Mouse (Mus musculus) forebrain, embryonic 14.5 days (tissue): ENCODE results near the gene Defb7. TPM values are rescaled to one million over a fixed set of nuclear protein-coding genes. Genes with fewer than 3 reads are reported as not detected.

Experiments
- ATAC-seq: fragments of 200-750 bp; cut with Nextera tagmentation; 2 replicates; pipeline ENCODE4 v1.8.0; 2017; ENCODE audit warnings: mild to moderate bottlenecking, moderate library complexity
- DNase-seq: peaks from one replicate; pipeline ENCODE4 v3.0.0-alpha.2; 2015; ENCODE audit warnings: low spot score
- H3K27ac ChIP-seq: fragments of 300-500 bp; sonication (generic); 2 replicates; pipeline ENCODE4 v1.5.1; 2014; ENCODE audit warnings: low read depth, mild to moderate bottlenecking, control low read depth, low read length, moderate library complexity
- H3K27me3 ChIP-seq: fragments of 300-500 bp; sonication (generic); replicated peaks from 2 replicates; pipeline ENCODE4 v1.6.1; 2014; ENCODE audit warnings: low read length, control low read depth, mixed read lengths; ENCODE audit not compliant: control insufficient read depth, insufficient read depth
- H3K36me3 ChIP-seq: fragments of 300-500 bp; sonication (generic); 2 replicates; pipeline ENCODE4 v1.6.1; 2014; ENCODE audit warnings: low read length, control low read depth; ENCODE audit not compliant: control insufficient read depth, insufficient read depth
- H3K4me1 ChIP-seq: fragments of 300-500 bp; sonication (generic); 2 replicates; pipeline ENCODE4 v1.6.1; 2014; ENCODE audit warnings: antibody characterized with exemption, low read length, control low read depth; ENCODE audit not compliant: control insufficient read depth, insufficient read depth
- H3K4me2 ChIP-seq: fragments of 300-500 bp; sonication (generic); 2 replicates; pipeline ENCODE4 v1.6.1; 2014; ENCODE audit warnings: mild to moderate bottlenecking, control low read depth, low read length
- H3K4me3 ChIP-seq: fragments of 300-500 bp; sonication (generic); 2 replicates; pipeline ENCODE4 v1.5.1; 2014; ENCODE audit warnings: low read depth, low read length, control low read depth
- H3K9ac ChIP-seq: fragments of 300-500 bp; sonication (generic); 2 replicates; pipeline ENCODE4 v1.6.1; 2014; ENCODE audit warnings: mild to moderate bottlenecking, low read length, control low read depth, moderate library complexity
- H3K9me3 ChIP-seq: fragments of 300-500 bp; sonication (generic); replicated peaks from 2 replicates; pipeline ENCODE4 v1.6.1; 2016; ENCODE audit warnings: low read length, control low read depth, mixed read lengths; ENCODE audit not compliant: control insufficient read depth
- WGBS: fragments of 180-500 bp; shearing (Covaris S2); extraction: QIAGEN DNeasy Blood & Tissue Kit; methylation state at CpG from one replicate; pipeline ENCODE4 v1.1.7; 2014; 5-methylcytosine and 5-hydroxymethylcytosine counted together
- microRNA-seq: library from miRNA; unstranded; fragments of <30 nt; microRNA quantifications from one replicate; pipeline ENCODE4, GENCODE M21; 2016
- polyA plus RNA-seq: library from polyadenylated mRNA; unstranded; fragments of >200 nt; fragmentation: Nextera tagmentation; extraction: Ambion mirVana; gene quantifications from 2 replicates; pipeline ENCODE4 v1.2.1, GENCODE M21; 2014

Gene Defb7
- polyA plus RNA-seq, result not detected in 2 replicates

DNA sequence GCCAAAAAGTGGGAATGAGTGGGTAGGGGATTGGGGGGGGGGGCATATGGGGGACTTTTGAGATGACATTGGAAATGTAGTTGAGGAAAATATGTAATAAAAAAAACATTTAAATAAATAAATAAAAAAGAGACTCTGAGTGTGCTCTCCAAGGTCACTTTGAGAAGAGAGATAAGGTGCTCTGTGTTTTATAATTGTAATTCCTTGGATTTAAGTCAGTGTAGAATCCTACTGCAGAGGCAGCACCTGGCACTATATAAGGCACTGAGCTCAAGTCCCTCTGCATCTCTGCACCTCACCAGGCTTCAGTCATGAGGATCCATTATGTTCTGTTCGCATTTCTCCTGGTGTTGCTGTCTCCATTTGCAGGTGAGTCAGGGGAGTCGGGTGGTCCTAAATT, at the start of gene Defb7:
Gene Defb7 (plus strand): TSS at position 301 of the 400 bp plus-strand sequence.
- H3K27me3 ChIP-seq, result no peaks in the 10 kb centered on the region
- H3K36me3 ChIP-seq, result no peaks in the 10 kb centered on the region
- H3K4me1 ChIP-seq, result no peaks in the 10 kb centered on the region
- no peak within 1 kb of the TSS for H3K4me2 ChIP-seq
- no peak for ATAC-seq
- no peak within 1 kb of the TSS for H3K9ac ChIP-seq
- DNase-seq, result no peak
- H3K4me3 ChIP-seq, result no peak within 1 kb of the TSS
- no peak within 1 kb of the TSS for H3K27ac ChIP-seq
- 0 out of 2 replicates have a peak, but pooled peaks cover 2% of the 10 kb centered on the region for H3K9me3 ChIP-seq
- 86% methylated on average over 2 of the region's 2 CpGs for WGBS

DNA sequence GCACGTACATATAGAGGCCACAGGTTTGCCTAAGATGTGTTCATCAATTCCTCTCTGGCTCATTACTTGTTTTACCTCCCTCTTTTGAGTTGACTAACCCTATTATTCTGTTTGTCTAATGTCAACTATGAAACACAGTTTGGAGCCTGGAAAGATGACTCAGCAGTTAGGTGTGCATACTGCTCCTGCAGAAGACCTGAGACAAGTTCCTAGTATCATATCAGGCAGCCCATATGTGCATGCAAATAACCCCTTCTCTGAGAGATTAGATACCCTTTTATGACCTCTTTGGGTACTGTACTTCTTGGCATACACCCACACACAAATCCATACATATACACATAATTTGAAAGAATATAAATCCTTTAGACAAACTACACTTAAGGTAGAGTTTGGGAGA, 48.5 kb upstream of the Defb7 start:
- H3K27ac ChIP-seq, result no peak overlapping the region
- H3K9me3 ChIP-seq, result no peaks in the 10 kb centered on the region
- H3K9ac ChIP-seq, result no peak overlapping the region
- no peak overlapping the region for H3K4me3 ChIP-seq
- ATAC-seq, result no peak
- no peak for DNase-seq
- H3K27me3 ChIP-seq, result no peaks in the 10 kb centered on the region
- WGBS, result 74% methylated on average over 1 of the region's 1 CpGs
- no peaks in the 10 kb centered on the region for H3K36me3 ChIP-seq
- no peaks in the 10 kb centered on the region for H3K4me1 ChIP-seq
- no peak overlapping the region for H3K4me2 ChIP-seq

DNA sequence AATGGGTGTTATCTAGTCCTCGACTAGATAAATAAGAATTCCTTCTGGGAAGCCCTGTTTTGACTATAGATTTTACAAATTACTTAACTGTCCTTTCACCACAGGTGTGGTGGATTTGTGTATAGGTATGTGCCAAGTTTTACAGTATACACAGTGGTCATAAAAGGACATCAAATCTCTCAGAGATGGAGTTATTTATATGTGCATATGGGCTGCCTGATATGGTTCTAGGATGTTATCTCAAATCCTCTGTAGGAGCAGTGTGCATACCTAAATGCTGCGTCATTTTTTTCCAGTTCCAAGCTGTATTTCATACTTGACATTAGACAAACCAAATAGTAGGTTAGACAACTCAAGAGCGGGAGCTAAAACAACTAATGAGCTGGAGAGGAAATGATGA, 33.5 kb upstream of the Defb7 start:
- no peak overlapping the region for H3K4me2 ChIP-seq
- no peaks in the 10 kb centered on the region for H3K27me3 ChIP-seq
- H3K9me3 ChIP-seq, result 0 out of 2 replicates have a peak, but pooled peaks cover 2% of the 10 kb centered on the region
- no peaks in the 10 kb centered on the region for H3K36me3 ChIP-seq
- H3K4me1 ChIP-seq, result no peaks in the 10 kb centered on the region
- H3K9ac ChIP-seq, result no peak overlapping the region
- no peak overlapping the region for H3K27ac ChIP-seq
- 82% methylated on average over 3 of the region's 3 CpGs for WGBS
- ATAC-seq (no peak), DNase-seq (no peak)
- H3K4me3 ChIP-seq, result no peak overlapping the region

DNA sequence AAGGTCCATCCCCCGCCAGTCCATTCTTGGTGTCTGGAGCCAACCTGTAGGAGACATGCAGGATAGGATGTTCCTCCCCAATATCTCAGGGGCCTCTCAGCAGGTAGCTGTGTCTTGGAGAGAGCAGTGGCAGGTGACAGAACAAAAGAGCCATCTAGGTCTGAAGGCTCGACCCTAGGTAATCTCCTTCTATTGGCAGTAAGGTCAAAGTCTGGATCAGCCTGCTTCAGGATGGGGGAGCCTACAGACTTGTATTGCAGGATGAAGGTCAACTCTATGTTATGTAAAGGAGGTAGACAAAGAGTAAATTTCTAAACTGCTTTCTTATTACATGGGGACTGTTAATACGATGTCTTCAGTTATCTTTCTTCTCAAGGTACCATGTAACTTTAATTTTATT, 25.9 kb upstream of the Defb7 start:
- DNase-seq (no peak), ATAC-seq (no peak)
- Histone ChIP-seq H3K4me1 (no peaks in the 10 kb centered on the region), H3K36me3 (no peaks in the 10 kb centered on the region), H3K9ac (no peak overlapping the region), H3K27ac (no peak overlapping the region), H3K4me2 (no peak overlapping the region), H3K4me3 (no peak overlapping the region), H3K9me3 (no peaks in the 10 kb centered on the region), H3K27me3 (no peaks in the 10 kb centered on the region)
- WGBS, result 83% methylated on average over 3 of the region's 3 CpGs

DNA sequence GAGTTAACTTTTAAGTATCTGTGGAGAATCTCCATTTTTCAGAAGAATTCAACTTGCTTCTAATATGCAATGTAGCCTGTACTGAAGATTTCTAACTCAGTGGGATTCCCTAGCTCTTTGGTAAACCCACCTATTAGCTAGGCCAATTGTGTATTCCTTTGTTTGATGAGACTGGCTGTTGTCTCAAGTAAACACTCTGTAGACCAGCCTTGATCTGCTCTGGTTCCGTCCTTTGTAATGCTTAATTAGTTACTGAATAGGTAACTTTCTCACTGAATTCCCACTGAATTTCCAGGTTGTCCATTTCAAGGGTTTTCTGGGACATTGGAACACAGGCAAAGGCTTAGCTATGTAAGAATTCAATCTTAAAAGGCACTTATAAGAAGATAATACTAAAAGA, 5.6 kb downstream of the Defb7 start:
- Histone ChIP-seq H3K27ac (no peak overlapping the region), H3K4me3 (no peak overlapping the region), H3K9ac (no peak overlapping the region), H3K27me3 (no peaks in the 10 kb centered on the region), H3K36me3 (no peaks in the 10 kb centered on the region), H3K4me2 (no peak overlapping the region), H3K9me3 (peaks cover 6% of the 10 kb centered on the region; the same call in 1 of the 2 replicates), H3K4me1 (no peaks in the 10 kb centered on the region)
- ATAC-seq (no peak), DNase-seq (no peak)
- WGBS, result 82% methylated on average over 1 of the region's 1 CpGs

DNA sequence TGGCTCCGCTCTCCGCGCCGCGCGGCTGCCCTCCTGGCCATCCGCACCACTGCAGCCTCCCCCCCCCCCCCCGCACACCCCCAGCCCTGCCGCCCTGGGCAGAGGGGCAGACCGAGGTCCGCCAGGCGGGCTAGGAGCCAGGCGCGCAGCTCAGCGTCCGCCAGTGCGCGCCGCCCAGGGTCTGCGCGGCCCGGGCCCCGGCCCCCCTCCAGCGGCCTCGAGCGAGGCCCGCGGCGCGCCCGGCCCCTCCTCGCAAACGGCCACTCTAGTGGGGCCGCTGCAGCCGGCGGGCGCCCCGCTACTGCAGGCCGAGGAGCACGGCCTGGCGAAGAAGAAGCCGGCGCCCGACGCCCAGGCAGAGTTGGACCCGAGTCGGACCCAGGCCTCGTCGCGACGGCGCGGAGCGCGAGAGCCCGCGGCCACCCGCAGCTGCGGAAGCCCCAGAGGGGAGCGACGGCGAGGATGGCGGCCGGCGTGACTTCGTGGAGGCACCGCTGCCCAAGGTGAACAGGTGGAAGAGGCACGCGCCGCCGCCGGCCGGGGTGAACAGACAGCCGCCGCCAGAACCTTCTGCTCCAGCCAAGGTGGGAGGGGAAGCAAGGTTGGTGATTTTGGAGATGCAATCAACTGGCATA, 40.4 kb downstream of the Defb7 start:
- DNase-seq (no peak), ATAC-seq (peak; percentile 46; the same call in 1 of the 2 replicates)
- Histone ChIP-seq H3K27ac (no peak overlapping the region), H3K4me2 (peak overlapping the region; percentile 46), H3K4me1 (no peaks in the 10 kb centered on the region), H3K9ac (no peak overlapping the region), H3K4me3 (peak overlapping the region; percentile 23), H3K9me3 (peaks cover 6% of the 10 kb centered on the region), H3K27me3 (no peaks in the 10 kb centered on the region), H3K36me3 (no peaks in the 10 kb centered on the region)
- WGBS, result 11% methylated on average over 49 of the region's 75 CpGs

DNA sequence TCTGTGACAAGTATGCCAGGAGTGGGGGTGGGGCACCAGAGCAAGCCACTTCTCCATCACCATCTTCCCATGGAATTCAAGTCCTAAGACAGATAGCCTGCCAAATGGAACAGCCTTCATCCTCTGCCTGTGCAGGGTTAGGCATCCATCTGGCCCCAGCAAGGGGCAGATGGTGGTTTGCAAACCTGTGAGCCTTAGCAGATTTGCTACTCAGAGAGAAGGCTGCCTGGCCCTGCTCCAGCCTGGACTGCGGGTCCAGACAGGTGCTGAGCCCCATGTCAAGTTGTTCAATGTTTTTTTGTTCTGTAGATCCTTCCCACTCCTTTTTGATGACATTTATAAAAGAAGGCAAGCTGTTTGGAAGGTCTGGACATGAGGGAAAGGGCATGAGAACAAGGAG, 45.5 kb downstream of the Defb7 start:
- H3K27me3 ChIP-seq, result no peaks in the 10 kb centered on the region
- H3K9ac ChIP-seq, result no peak overlapping the region
- 77% methylated on average over 1 of the region's 1 CpGs for WGBS
- ATAC-seq (no peak), DNase-seq (no peak)
- no peak overlapping the region for H3K4me2 ChIP-seq
- no peaks in the 10 kb centered on the region; the same call in 1 of the 2 replicates for H3K9me3 ChIP-seq
- no peaks in the 10 kb centered on the region for H3K36me3 ChIP-seq
- H3K27ac ChIP-seq, result no peak overlapping the region
- no peak overlapping the region for H3K4me3 ChIP-seq
- H3K4me1 ChIP-seq, result no peaks in the 10 kb centered on the region

Small RNA genes within 50 kb of the gene (microRNA-seq; reads per million reads assigned to microRNA genes)
- gene Gm27288, result not detected
- gene Gm27852, result not detected

Other genes with a start within 250 kb of the Defb7 start
- gene Defb5, start 247.5 kb upstream of the Defb7 start, polyA plus RNA-seq, result not detected in 2 replicates
- gene Defb3, start 201.7 kb upstream of the Defb7 start, polyA plus RNA-seq, result not detected in 2 replicates
- not detected in 2 replicates for gene Defb8, start 47.5 kb upstream of the Defb7 start, polyA plus RNA-seq
- not detected in 2 replicates for gene 4930467E23Rik, start 234.5 kb downstream of the Defb7 start, polyA plus RNA-seq